Mouse (Mus musculus) olfactory bulb, adult 2 months (tissue): ENCODE measurements around the gene Vamp5.

ENCODE experiments used
- CTCF ChIP-seq: fragments of 200-500 bp; IDR thresholded peaks from 2 replicates; pipeline ENCODE4 v1.5.1; 2012; ENCODE audit warnings: low read depth, mild to moderate bottlenecking, low read length, moderate library complexity; ENCODE audit not compliant: insufficient read depth
- POLR2A ChIP-seq: fragments of 200-500 bp; IDR thresholded peaks from 2 replicates; pipeline ENCODE4 v1.6.1; 2012; ENCODE audit warnings: mild to moderate bottlenecking, low read depth, low read length, moderate library complexity; ENCODE audit not compliant: insufficient read depth

DNA sequence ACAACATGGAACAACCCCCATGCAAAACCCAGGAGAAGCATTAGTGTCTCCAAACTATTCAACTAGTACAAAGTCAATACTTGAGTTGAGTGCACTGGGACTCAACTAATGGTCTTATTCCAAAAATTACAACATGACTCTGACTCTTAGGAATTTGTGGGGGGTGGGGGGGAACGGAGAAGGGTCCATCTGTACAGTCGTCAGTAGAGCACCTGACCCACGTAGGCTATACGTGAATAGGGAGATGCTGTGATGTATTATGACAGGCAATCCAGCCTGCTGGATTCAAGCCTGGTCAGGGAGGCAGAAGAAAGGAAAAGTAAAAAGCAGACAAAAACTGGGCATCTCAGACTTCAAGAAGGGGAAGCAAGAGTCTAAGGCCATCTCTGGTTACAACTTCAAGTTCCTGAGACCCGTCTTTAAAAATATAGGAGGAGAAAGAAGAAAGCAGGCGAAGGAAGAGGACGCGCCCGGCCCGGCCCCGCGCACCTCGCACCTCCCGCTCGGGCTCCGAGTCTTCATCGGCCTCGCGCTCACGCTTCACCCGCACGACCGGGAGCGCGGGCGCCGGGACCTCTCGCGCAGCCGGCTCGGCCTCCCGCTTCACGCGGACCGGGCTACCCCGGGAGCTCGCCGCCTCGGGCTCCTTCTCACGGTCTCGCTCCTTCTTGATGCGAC lies 35.7 kb downstream of the Vamp5 start:
- TF ChIP-seq CTCF (no peak), POLR2A (no peak)
